Mouse (Mus musculus): Measurements from ENCODE around the gene L3hypdh. TPM values are rescaled to one million over a fixed set of nuclear protein-coding genes. Genes with fewer than 3 reads are reported as not detected.

The L3hypdh gene
- polyA plus RNA-seq, 1 experiment from 2014 or later: 19.8 TPM

DNA sequence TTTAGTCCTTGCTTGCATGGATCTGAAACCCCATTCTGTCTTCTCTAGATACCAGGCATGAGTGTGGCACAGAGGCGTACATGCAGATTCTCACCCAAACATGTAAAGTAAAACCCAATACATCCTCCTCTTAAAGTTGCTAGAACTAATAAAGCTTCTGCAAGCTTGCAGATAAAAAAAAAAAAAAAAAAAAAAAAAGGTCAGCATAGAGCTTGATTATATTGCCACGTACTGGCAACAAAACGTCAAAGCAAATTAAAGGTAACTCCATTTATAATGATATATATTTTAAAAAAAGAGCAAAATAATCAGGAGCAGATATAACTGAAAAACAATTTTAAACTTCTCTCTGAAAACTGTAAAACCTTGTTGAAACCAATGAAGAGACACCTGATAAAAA lies 44.0 kb downstream of the L3hypdh start:
- H3K27me3 ChIP-seq (ENCODE audit: control insufficient read depth, insufficient read depth, low read depth, low read length): no peaks in the 10 kb centered on the region
- H3K4me2 ChIP-seq (ENCODE audit: low read depth, low read length): no peak overlapping the region
- H3K36me3 ChIP-seq (ENCODE audit: control insufficient read depth, insufficient read depth, low read length): no peaks in the 10 kb centered on the region
- no peaks in the 10 kb centered on the region for H3K9me3 ChIP-seq (ENCODE audit: control insufficient read depth, low read length)
- H3K4me1 ChIP-seq (replicated peaks; ENCODE audit: control insufficient read depth, insufficient read depth, low read length): peaks cover 2% of the 10 kb centered on the region
- WGBS: 91% methylated on average over 3 of the region's 3 CpGs
- H3K9ac ChIP-seq (ENCODE audit: low read length): no peak overlapping the region
- no peak overlapping the region for H3K4me3 ChIP-seq (ENCODE audit: low read length)
- no peak overlapping the region for H3K27ac ChIP-seq (ENCODE audit: low read length)
- ATAC-seq (ENCODE audit: low read depth): no peak

- ATAC-seq (ENCODE audit: low read depth): no peak
- Histone ChIP-seq H3K36me3 (ENCODE audit: control insufficient read depth, insufficient read depth, low read length) (no peaks in the 10 kb centered on the region), H3K9me3 (ENCODE audit: control insufficient read depth, low read length) (no peaks in the 10 kb centered on the region), H3K4me3 (ENCODE audit: low read length) (no peak overlapping the region), H3K27ac (ENCODE audit: low read length) (no peak overlapping the region), H3K27me3 (ENCODE audit: control insufficient read depth, insufficient read depth, low read depth, low read length) (no peaks in the 10 kb centered on the region), H3K4me1 (replicated peaks; ENCODE audit: control insufficient read depth, insufficient read depth, low read length) (peaks cover 4% of the 10 kb centered on the region), H3K9ac (ENCODE audit: low read length) (no peak overlapping the region), H3K4me2 (ENCODE audit: low read depth, low read length) (no peak overlapping the region)
- 36% methylated on average over 8 of the region's 8 CpGs for WGBS
Measured at GRCm38 (mm10) chr12:72039501-72039900, 45.7 kb downstream of the L3hypdh start.

DNA sequence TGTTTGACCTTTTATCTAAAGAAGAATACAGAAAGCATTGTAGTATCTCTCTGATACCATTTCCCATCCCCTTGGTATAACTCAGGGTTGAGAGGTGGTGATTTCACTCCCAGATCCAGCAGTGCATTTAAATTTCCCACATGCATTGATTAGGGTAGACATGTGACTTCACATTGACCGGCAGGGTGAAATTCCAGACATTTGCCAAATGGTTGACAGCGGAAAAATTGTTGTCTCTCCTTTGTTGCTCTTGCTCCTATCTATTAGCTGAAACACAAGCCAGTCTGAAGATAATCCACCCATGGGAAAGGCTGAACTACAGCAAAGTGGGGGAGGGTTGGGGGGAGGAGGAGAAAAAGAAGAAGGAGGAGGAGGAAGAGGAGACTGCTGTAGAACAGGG lies 46.4 kb downstream of the L3hypdh start:
- peaks cover 4% of the 10 kb centered on the region for H3K4me1 ChIP-seq (replicated peaks; ENCODE audit: control insufficient read depth, insufficient read depth, low read length)

DNA sequence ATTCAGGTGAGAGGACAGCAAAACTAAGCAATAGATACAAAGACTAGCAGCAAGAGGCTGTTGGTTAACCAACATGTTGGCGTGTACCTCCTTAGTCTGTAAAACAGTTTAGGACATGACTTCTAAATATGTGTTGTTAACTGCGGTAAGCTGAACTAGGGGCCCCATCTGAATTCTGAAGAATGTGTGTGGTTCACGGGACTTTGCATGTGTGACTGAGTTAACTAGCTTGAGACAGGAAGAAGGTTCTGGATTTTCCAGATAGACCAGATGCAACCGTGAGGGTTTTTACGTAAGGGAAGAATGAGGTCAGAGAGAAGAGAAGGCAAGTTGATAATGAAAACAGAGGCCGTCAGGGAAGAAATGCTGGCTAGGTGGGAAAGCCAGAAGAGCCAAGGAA lies 48.2 kb downstream of the L3hypdh start:
- ATAC-seq (ENCODE audit: low read depth): no peak
- Histone ChIP-seq H3K4me3 (ENCODE audit: low read length) (no peak overlapping the region), H3K9me3 (ENCODE audit: control insufficient read depth, low read length) (no peaks in the 10 kb centered on the region), H3K9ac (ENCODE audit: low read length) (no peak overlapping the region), H3K4me1 (replicated peaks; ENCODE audit: control insufficient read depth, insufficient read depth, low read length) (peaks cover 4% of the 10 kb centered on the region), H3K4me2 (ENCODE audit: low read depth, low read length) (no peak overlapping the region), H3K27me3 (ENCODE audit: control insufficient read depth, insufficient read depth, low read depth, low read length) (no peaks in the 10 kb centered on the region), H3K36me3 (ENCODE audit: control insufficient read depth, insufficient read depth, low read length) (no peaks in the 10 kb centered on the region), H3K27ac (ENCODE audit: low read length) (no peak overlapping the region)
- WGBS: 71% methylated on average over 6 of the region's 6 CpGs

More for the DNA sequence above, 46.4 kb downstream of the L3hypdh start:
- no peaks in the 10 kb centered on the region for H3K9me3 ChIP-seq (ENCODE audit: control insufficient read depth, low read length)
- H3K27me3 ChIP-seq (ENCODE audit: control insufficient read depth, insufficient read depth, low read depth, low read length): no peaks in the 10 kb centered on the region
- no peak overlapping the region for H3K4me3 ChIP-seq (ENCODE audit: low read length)
- no peak overlapping the region for H3K9ac ChIP-seq (ENCODE audit: low read length)
- no peak overlapping the region for H3K4me2 ChIP-seq (ENCODE audit: low read depth, low read length)
- 60% methylated on average over 2 of the region's 2 CpGs for WGBS
- H3K36me3 ChIP-seq (ENCODE audit: control insufficient read depth, insufficient read depth, low read length): no peaks in the 10 kb centered on the region
- no peak for ATAC-seq (ENCODE audit: low read depth)
- no peak overlapping the region for H3K27ac ChIP-seq (ENCODE audit: low read length)

DNA sequence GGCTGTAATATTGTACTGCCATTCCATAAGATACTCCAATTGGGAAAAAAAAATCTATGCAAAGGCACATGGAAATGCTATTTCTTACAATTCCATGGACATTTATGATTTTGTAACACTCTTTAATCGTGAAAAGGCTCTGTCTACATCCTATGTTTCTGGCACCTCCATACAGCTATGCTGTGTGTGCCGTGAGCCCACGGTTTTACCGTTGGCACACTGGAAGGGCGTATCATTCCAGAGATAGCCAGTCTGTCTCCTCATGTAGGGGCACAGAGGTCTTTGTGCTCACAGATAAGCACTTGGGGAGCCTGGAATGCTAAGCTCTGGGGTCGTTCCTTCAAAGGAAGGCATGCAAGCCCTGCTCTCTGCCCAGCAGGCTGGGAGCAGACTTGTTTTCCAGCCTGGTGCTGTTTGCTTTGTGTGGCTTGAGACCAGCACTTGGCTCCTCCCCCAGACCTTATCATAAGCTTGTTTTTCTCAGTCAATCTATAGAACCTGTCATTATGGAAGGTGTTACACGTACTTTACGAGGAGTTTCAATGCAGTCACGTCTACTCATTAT lies 49.1 kb downstream of the L3hypdh start:
- WGBS: 30% methylated on average over 9 of the region's 9 CpGs
- Histone ChIP-seq H3K9ac (ENCODE audit: low read length) (no peak overlapping the region), H3K4me3 (ENCODE audit: low read length) (no peak overlapping the region), H3K4me1 (replicated peaks; ENCODE audit: control insufficient read depth, insufficient read depth, low read length) (peaks cover 4% of the 10 kb centered on the region), H3K36me3 (ENCODE audit: control insufficient read depth, insufficient read depth, low read length) (no peaks in the 10 kb centered on the region), H3K27ac (ENCODE audit: low read length) (0 out of 2 replicates have a peak overlapping the region, but pooled peaks have one; percentile 12), H3K9me3 (ENCODE audit: control insufficient read depth, low read length) (no peaks in the 10 kb centered on the region), H3K4me2 (ENCODE audit: low read depth, low read length) (no peak overlapping the region), H3K27me3 (ENCODE audit: control insufficient read depth, insufficient read depth, low read depth, low read length) (no peaks in the 10 kb centered on the region)
- ATAC-seq (ENCODE audit: low read depth): no peak

DNA sequence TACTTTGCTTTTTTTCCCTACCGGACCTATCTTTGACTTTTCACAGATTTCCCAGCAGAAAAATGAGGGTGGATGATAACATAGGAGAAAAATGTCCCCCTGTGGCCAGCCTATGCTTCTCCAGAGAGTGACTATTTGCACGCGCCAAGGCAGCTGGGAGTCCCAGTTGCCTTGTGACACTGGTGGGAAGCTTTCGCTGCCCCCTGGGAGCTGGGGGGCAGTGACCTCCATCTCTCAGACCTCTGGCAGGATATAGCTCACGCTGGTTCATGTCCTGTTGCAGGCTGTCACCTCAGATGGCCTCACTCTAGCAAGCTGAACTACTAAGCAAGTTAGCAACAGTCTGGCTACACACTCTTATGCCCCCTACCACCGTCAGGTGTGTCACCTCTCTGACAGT lies 53.4 kb downstream of the L3hypdh start:
- 73% methylated on average over 6 of the region's 6 CpGs for WGBS
- Histone ChIP-seq H3K4me3 (ENCODE audit: low read length) (no peak overlapping the region), H3K9ac (ENCODE audit: low read length) (no peak overlapping the region), H3K27me3 (ENCODE audit: control insufficient read depth, insufficient read depth, low read depth, low read length) (no peaks in the 10 kb centered on the region), H3K4me2 (ENCODE audit: low read depth, low read length) (no peak overlapping the region), H3K9me3 (ENCODE audit: control insufficient read depth, low read length) (no peaks in the 10 kb centered on the region), H3K27ac (ENCODE audit: low read length) (no peak overlapping the region), H3K36me3 (ENCODE audit: control insufficient read depth, insufficient read depth, low read length) (no peaks in the 10 kb centered on the region), H3K4me1 (replicated peaks; ENCODE audit: control insufficient read depth, insufficient read depth, low read length) (peaks cover 4% of the 10 kb centered on the region)
- ATAC-seq (ENCODE audit: low read depth): no peak

DNA sequence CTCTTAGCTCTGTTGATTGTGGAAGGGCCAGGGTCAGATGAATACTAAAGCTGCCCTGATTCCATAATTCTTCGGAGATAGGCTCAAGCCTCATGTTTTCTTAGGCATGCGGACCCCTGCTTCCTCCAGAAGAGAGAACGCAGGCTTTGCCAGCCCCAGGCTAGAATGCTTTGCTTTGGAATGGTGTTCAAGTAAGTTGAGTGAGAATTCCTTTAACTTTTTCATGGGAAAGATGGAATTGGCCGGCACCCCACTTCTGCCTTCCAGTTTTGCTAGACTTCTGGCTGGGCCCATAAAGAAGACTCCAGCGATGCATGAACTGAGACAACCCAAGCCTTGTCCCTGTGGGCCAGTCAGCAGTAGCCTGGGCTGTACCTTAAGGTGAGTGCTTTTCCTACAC lies 54.1 kb downstream of the L3hypdh start:
- no peaks in the 10 kb centered on the region for H3K27me3 ChIP-seq (ENCODE audit: control insufficient read depth, insufficient read depth, low read depth, low read length)
- H3K36me3 ChIP-seq (ENCODE audit: control insufficient read depth, insufficient read depth, low read length): no peaks in the 10 kb centered on the region
- ATAC-seq (ENCODE audit: low read depth): no peak
- H3K4me3 ChIP-seq (ENCODE audit: low read length): no peak overlapping the region
- H3K4me2 ChIP-seq (ENCODE audit: low read depth, low read length): no peak overlapping the region
- no peak overlapping the region for H3K9ac ChIP-seq (ENCODE audit: low read length)
- no peak overlapping the region for H3K27ac ChIP-seq (ENCODE audit: low read length)
- H3K9me3 ChIP-seq (ENCODE audit: control insufficient read depth, low read length): 0 out of 2 replicates have a peak, but pooled peaks cover 2% of the 10 kb centered on the region
- WGBS: 79% methylated on average over 5 of the region's 5 CpGs
- peaks cover 2% of the 10 kb centered on the region for H3K4me1 ChIP-seq (replicated peaks; ENCODE audit: control insufficient read depth, insufficient read depth, low read length)

- Histone ChIP-seq H3K27ac (ENCODE audit: low read length) (no peak overlapping the region), H3K4me1 (replicated peaks; ENCODE audit: control insufficient read depth, insufficient read depth, low read length) (peaks cover 3% of the 10 kb centered on the region; the same call in 1 of the 2 replicates), H3K4me2 (ENCODE audit: low read depth, low read length) (no peak overlapping the region), H3K36me3 (ENCODE audit: control insufficient read depth, insufficient read depth, low read length) (peaks cover 4% of the 10 kb centered on the region; the same call in 1 of the 2 replicates), H3K9me3 (ENCODE audit: control insufficient read depth, low read length) (0 out of 2 replicates have a peak, but pooled peaks cover 7% of the 10 kb centered on the region), H3K27me3 (ENCODE audit: control insufficient read depth, insufficient read depth, low read depth, low read length) (no peaks in the 10 kb centered on the region), H3K4me3 (ENCODE audit: low read length) (no peak overlapping the region), H3K9ac (ENCODE audit: low read length) (no peak overlapping the region)
- ATAC-seq (ENCODE audit: low read depth): no peak
- WGBS: 45% methylated on average over 6 of the region's 6 CpGs
Measured at GRCm38 (mm10) chr12:72025275-72025795, 59.9 kb downstream of the L3hypdh start.

GRCm38 (mm10) chr12:72023572-72023971 lies 61.7 kb downstream of the L3hypdh start:
- WGBS: 95% methylated on average over 5 of the region's 5 CpGs
- no peak for ATAC-seq (ENCODE audit: low read depth)
- peaks cover 4% of the 10 kb centered on the region; the same call in 1 of the 2 replicates for H3K36me3 ChIP-seq (ENCODE audit: control insufficient read depth, insufficient read depth, low read length)
- H3K4me2 ChIP-seq (ENCODE audit: low read depth, low read length): no peak overlapping the region
- no peaks in the 10 kb centered on the region for H3K27me3 ChIP-seq (ENCODE audit: control insufficient read depth, insufficient read depth, low read depth, low read length)
- no peak overlapping the region for H3K9ac ChIP-seq (ENCODE audit: low read length)
- peaks cover 3% of the 10 kb centered on the region; the same call in 1 of the 2 replicates for H3K4me1 ChIP-seq (replicated peaks; ENCODE audit: control insufficient read depth, insufficient read depth, low read length)
- H3K4me3 ChIP-seq (ENCODE audit: low read length): no peak overlapping the region
- no peak overlapping the region for H3K27ac ChIP-seq (ENCODE audit: low read length)
- 0 out of 2 replicates have a peak, but pooled peaks cover 7% of the 10 kb centered on the region for H3K9me3 ChIP-seq (ENCODE audit: control insufficient read depth, low read length)

Data from lung, embryonic 16.5 days (tissue).